Mouse (Mus musculus) bone marrow, adult 2 months (tissue): Measurements from ENCODE around the gene Ssr3.

Experiments used
- CTCF ChIP-seq: fragments of 200-500 bp; IDR thresholded peaks from 2 replicates; pipeline ENCODE4 v1.5.1; 2011; ENCODE audit warnings: low read length, control low read depth; ENCODE audit not compliant: control insufficient read depth, insufficient read depth
- POLR2A ChIP-seq: fragments of 200-500 bp; IDR thresholded peaks from 2 replicates; pipeline ENCODE4 v1.6.1; 2011; ENCODE audit warnings: low read depth, mild to moderate bottlenecking, control low read depth, low read length, borderline replicate concordance; ENCODE audit not compliant: control insufficient read depth

- TF ChIP-seq CTCF (no peak), POLR2A (no peak)
Measured at GRCm38 (mm10) chr3:65385771-65386170, 6.7 kb downstream of the Ssr3 start.
